Mouse (Mus musculus): ENCODE data around the gene Cpt1b. TPM values are rescaled to one million over a fixed set of nuclear protein-coding genes. Genes with fewer than 3 reads are reported as not detected.

Cpt1b gene
- polyA plus RNA-seq, 1 experiment from 2014 or later = 0.54 TPM

GRCm38 (mm10) chr15:89428821-89429351 is 3.2 kb upstream of the Cpt1b start:
- H3K27ac ChIP-seq (ENCODE audit: low read depth) = 0 out of 2 replicates have a peak overlapping the region, but pooled peaks have one; percentile 12
- H3K9me3 ChIP-seq (ENCODE audit: low read depth, low read length) = no peaks in the 10 kb centered on the region
- H3K9ac ChIP-seq = peak overlapping the region; percentile 76
- no peak for TF ChIP-seq CTCF (IDR thresholded peaks at IDR 0.05; ENCODE audit: low read depth)
- peak; percentile 55 for ATAC-seq (ENCODE audit: insufficient read depth)
- H3K4me2 ChIP-seq = peak overlapping the region; percentile 92
- H3K36me3 ChIP-seq (ENCODE audit: insufficient read depth) = peaks cover 18% of the 10 kb centered on the region
- 5% methylated on average over 22 of the region's 22 CpGs for WGBS
- H3K4me1 ChIP-seq (ENCODE audit: insufficient read depth) = peaks cover 5% of the 10 kb centered on the region; the same call in 1 of the 2 replicates
- H3K4me3 ChIP-seq (ENCODE audit: low read depth, low read length) = peak overlapping the region; percentile 80
- H3K27me3 ChIP-seq (ENCODE audit: insufficient read depth, low read length) = no peaks in the 10 kb centered on the region
- no peak for DNase-seq

DNA sequence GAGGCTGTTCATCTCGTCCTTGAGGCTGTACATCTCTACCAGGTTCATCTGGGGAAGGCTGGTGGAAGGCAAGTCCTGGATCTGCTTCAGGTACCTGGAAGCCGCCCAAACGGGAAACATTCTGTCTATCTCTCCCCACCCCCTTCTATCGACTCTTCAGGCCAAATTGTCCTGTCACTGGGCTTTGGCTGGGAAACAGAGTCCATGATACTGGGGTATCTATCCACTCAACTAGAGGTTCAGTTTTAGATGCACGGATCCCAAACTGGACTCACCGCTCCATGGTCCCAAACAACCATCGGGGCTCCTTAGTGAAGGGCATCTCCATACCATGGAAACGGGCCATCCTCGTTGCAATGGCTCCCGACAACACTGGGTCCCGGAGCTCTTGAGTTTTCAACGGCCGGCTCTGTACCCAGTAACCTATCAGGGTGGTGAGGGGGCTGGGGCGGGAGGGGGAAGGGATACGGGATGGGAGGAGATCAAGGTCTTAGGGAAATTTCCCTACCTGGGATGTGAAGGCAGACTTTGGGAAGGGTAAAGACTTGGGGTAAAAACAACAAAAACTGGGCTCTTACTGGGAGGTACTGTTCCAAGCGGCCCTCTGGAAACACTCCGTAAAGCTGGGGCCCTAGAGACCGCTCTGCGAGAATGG is 2.6 kb upstream of the Cpt1b start:
- H3K9me3 ChIP-seq (ENCODE audit: low read depth, low read length) = no peaks in the 10 kb centered on the region
- no peaks in the 10 kb centered on the region for H3K27me3 ChIP-seq (ENCODE audit: insufficient read depth, low read length)
- H3K9ac ChIP-seq = peak overlapping the region; percentile 76; the same call in 1 of the 2 replicates
- H3K4me1 ChIP-seq (ENCODE audit: insufficient read depth) = peaks cover 5% of the 10 kb centered on the region; the same call in 1 of the 2 replicates
- DNase-seq (no peak), ATAC-seq (ENCODE audit: insufficient read depth) (no peak)
- peak overlapping the region; percentile 80 for H3K4me3 ChIP-seq (ENCODE audit: low read depth, low read length)
- peak overlapping the region; percentile 92 for H3K4me2 ChIP-seq
- H3K27ac ChIP-seq (ENCODE audit: low read depth) = no peak overlapping the region
- H3K36me3 ChIP-seq (ENCODE audit: insufficient read depth) = peaks cover 18% of the 10 kb centered on the region
- WGBS = 76% methylated on average over 19 of the region's 19 CpGs
- TF ChIP-seq CTCF (IDR thresholded peaks at IDR 0.05; ENCODE audit: low read depth) = no peak

- WGBS = 84% methylated on average over 10 of the region's 10 CpGs
- DNase-seq (no peak), ATAC-seq (ENCODE audit: insufficient read depth) (no peak)
- Histone ChIP-seq H3K4me1 (ENCODE audit: insufficient read depth) (peaks cover 5% of the 10 kb centered on the region; the same call in 1 of the 2 replicates), H3K9me3 (ENCODE audit: low read depth, low read length) (no peaks in the 10 kb centered on the region), H3K4me2 (no peak overlapping the region), H3K9ac (no peak overlapping the region), H3K27me3 (ENCODE audit: insufficient read depth, low read length) (no peaks in the 10 kb centered on the region), H3K4me3 (ENCODE audit: low read depth, low read length) (no peak overlapping the region), H3K27ac (ENCODE audit: low read depth) (no peak overlapping the region), H3K36me3 (ENCODE audit: insufficient read depth) (peaks cover 18% of the 10 kb centered on the region)
- no peak for TF ChIP-seq CTCF (IDR thresholded peaks at IDR 0.05; ENCODE audit: low read depth)
Observed at GRCm38 (mm10) chr15:89426716-89427115, 1.1 kb upstream of the Cpt1b start.

DNA sequence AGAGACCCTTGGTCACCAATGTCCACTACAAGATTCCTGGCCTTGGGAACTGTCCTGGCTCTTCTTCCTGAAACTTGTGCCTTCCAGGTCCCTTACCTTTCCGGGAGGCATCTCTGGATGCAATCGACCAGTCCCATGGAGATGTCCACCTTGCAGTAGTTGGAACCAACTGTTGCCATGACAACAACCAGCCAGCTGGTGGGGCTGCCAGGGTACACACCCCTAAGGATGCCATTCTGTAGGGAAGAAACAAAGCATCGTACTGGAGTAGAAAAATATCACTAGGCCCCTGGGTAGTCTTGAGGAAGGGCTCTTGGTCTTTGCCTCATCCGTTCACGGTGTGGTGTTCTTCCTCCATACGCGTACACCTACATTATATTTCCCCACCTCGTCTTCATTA is 1.0 kb downstream of the Cpt1b start:
- WGBS = 81% methylated on average over 8 of the region's 8 CpGs
- DNase-seq = no peak
- peaks cover 27% of the 10 kb centered on the region for H3K36me3 ChIP-seq (ENCODE audit: insufficient read depth)

DNA sequence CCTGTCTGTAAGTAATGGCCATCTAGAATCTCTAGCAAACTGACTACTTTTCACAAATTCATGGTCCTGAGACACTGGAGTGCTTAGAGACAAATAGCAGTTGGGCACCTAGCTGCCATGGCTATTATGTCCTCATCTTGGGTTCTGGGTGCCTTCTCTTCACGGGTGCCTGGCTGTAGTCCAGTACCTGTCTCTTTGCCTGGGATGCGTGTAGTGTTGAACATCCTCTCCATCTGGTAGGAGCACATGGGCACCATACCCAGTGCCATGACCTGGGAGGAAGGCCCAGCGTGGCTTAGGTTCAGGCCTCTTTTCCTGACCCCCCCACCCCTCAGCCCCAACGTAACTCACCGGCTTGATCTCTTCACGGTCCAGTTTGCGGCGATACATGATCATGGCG is 3.7 kb downstream of the Cpt1b start:
- DNase-seq (no peak), ATAC-seq (ENCODE audit: insufficient read depth) (no peak)
- no peak for TF ChIP-seq CTCF (IDR thresholded peaks at IDR 0.05; ENCODE audit: low read depth)
- no peaks in the 10 kb centered on the region for H3K9me3 ChIP-seq (ENCODE audit: low read depth, low read length)
- no peak overlapping the region for H3K4me3 ChIP-seq (ENCODE audit: low read depth, low read length)
- peaks cover 27% of the 10 kb centered on the region for H3K36me3 ChIP-seq (ENCODE audit: insufficient read depth)
- WGBS = 89% methylated on average over 9 of the region's 9 CpGs
- H3K4me1 ChIP-seq (ENCODE audit: insufficient read depth) = no peaks in the 10 kb centered on the region
- H3K9ac ChIP-seq = no peak overlapping the region
- H3K27ac ChIP-seq (ENCODE audit: low read depth) = no peak overlapping the region
- H3K27me3 ChIP-seq (ENCODE audit: insufficient read depth, low read length) = no peaks in the 10 kb centered on the region
- no peak overlapping the region for H3K4me2 ChIP-seq

More for the DNA sequence above, 1.0 kb downstream of the Cpt1b start:
- H3K27ac ChIP-seq (ENCODE audit: low read depth) = no peak overlapping the region
- H3K4me2 ChIP-seq = no peak overlapping the region
- H3K9ac ChIP-seq = no peak overlapping the region
- peaks cover 5% of the 10 kb centered on the region; the same call in 1 of the 2 replicates for H3K4me1 ChIP-seq (ENCODE audit: insufficient read depth)
- no peak overlapping the region for H3K4me3 ChIP-seq (ENCODE audit: low read depth, low read length)
- no peak for TF ChIP-seq CTCF (IDR thresholded peaks at IDR 0.05; ENCODE audit: low read depth)
- H3K9me3 ChIP-seq (ENCODE audit: low read depth, low read length) = no peaks in the 10 kb centered on the region
- no peaks in the 10 kb centered on the region for H3K27me3 ChIP-seq (ENCODE audit: insufficient read depth, low read length)
- no peak for ATAC-seq (ENCODE audit: insufficient read depth)

- 78% methylated on average over 8 of the region's 8 CpGs for WGBS
- no peak overlapping the region for H3K4me2 ChIP-seq
- H3K4me3 ChIP-seq (ENCODE audit: low read depth, low read length) = no peak overlapping the region
- no peak for DNase-seq
- no peak for TF ChIP-seq CTCF (IDR thresholded peaks at IDR 0.05; ENCODE audit: low read depth)
- ATAC-seq (ENCODE audit: insufficient read depth) = no peak
- no peak overlapping the region for H3K9ac ChIP-seq
- no peak overlapping the region for H3K27ac ChIP-seq (ENCODE audit: low read depth)
- H3K27me3 ChIP-seq (ENCODE audit: insufficient read depth, low read length) = no peaks in the 10 kb centered on the region
- peaks cover 14% of the 10 kb centered on the region; the same call in 1 of the 2 replicates for H3K36me3 ChIP-seq (ENCODE audit: insufficient read depth)
- H3K4me1 ChIP-seq (ENCODE audit: insufficient read depth) = no peaks in the 10 kb centered on the region
- H3K9me3 ChIP-seq (ENCODE audit: low read depth, low read length) = no peaks in the 10 kb centered on the region
Observed at GRCm38 (mm10) chr15:89415282-89415681, 10.4 kb downstream of the Cpt1b start.

DNA sequence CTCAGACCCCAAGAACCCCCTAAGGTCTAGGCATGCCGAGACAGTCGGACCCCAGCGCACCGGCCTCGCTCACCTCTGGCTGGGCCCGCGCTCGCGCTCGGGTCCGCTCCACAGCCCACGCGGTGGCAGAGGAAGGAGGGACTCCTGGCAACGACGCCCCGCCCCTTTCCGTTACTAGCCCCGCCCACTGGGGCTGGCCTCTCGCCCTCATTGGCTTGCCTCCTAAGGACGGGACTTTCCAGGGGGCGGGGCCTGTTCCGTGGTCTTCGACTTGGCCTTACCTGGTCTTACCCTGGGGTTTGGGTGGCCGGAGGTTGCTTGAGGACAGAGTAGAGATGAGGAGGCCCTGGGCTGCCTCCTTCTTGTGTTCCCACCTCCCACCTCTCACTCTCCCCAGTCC is 15.5 kb downstream of the Cpt1b start, which contains the start of gene Syce3:
Syce3 (minus strand) TSS at position 386 of the 400 bp plus-strand sequence.
- no peak within 1 kb of the TSS for H3K27ac ChIP-seq (ENCODE audit: low read depth)
- no peaks in the 10 kb centered on the region for H3K27me3 ChIP-seq (ENCODE audit: insufficient read depth, low read length)
- DNase-seq (no peak), ATAC-seq (ENCODE audit: insufficient read depth) (no peak)
- H3K36me3 ChIP-seq (ENCODE audit: insufficient read depth) = no peaks in the 10 kb centered on the region
- H3K4me1 ChIP-seq (ENCODE audit: insufficient read depth) = no peaks in the 10 kb centered on the region
- H3K9ac ChIP-seq = no peak within 1 kb of the TSS
- H3K4me3 ChIP-seq (ENCODE audit: low read depth, low read length) = no peak within 1 kb of the TSS
- no peak for TF ChIP-seq CTCF (IDR thresholded peaks at IDR 0.05; ENCODE audit: low read depth)
- no peaks in the 10 kb centered on the region for H3K9me3 ChIP-seq (ENCODE audit: low read depth, low read length)
- 77% methylated on average over 23 of the region's 24 CpGs for WGBS
- H3K4me2 ChIP-seq = no peak within 1 kb of the TSS
